Mouse (Mus musculus) forebrain, embryonic 10.5 days (tissue): ENCODE data around the gene Tbxas1. TPM values are rescaled to one million over a fixed set of nuclear protein-coding genes. Genes with fewer than 3 reads are reported as not detected.

Experiments
- DNase-seq: peaks from one replicate; pipeline ENCODE4 v3.0.0-alpha.2; 2017; ENCODE audit warnings: low spot score; ENCODE audit errors: extremely low spot score
- H3K27ac ChIP-seq: fragments of 300-500 bp; sonication (generic); 2 replicates; pipeline ENCODE4 v1.5.1; 2016; ENCODE audit warnings: mild to moderate bottlenecking
- H3K27me3 ChIP-seq: fragments of 300-500 bp; sonication (generic); 2 replicates; pipeline ENCODE4 v1.6.1; 2016; ENCODE audit warnings: mild to moderate bottlenecking; ENCODE audit not compliant: poor library complexity, severe bottlenecking
- H3K36me3 ChIP-seq: fragments of 300-500 bp; sonication (generic); replicated peaks from 2 replicates; pipeline ENCODE4 v1.6.1; 2016; ENCODE audit warnings: mild to moderate bottlenecking, moderate library complexity
- H3K4me1 ChIP-seq: fragments of 300-500 bp; sonication (generic); 2 replicates; pipeline ENCODE4 v1.6.1; 2016
- H3K4me3 ChIP-seq: fragments of 300-500 bp; sonication (generic); 2 replicates; pipeline ENCODE4 v1.5.1; 2016; ENCODE audit warnings: mild to moderate bottlenecking, moderate library complexity
- H3K9me3 ChIP-seq: fragments of 300-500 bp; sonication (generic); 2 replicates; pipeline ENCODE4 v1.6.1; 2016; ENCODE audit warnings: mild to moderate bottlenecking, moderate library complexity
- WGBS: fragments of 180-500 bp; shearing (Covaris S2); methylation state at CpG from one replicate; pipeline ENCODE4 v1.1.7; 2016; 5-methylcytosine and 5-hydroxymethylcytosine counted together
- polyA plus RNA-seq: library from polyadenylated mRNA; unstranded; fragments of >200 nt; fragmentation: Nextera tagmentation; extraction: Ambion mirVana; gene quantifications from 2 replicates; pipeline ENCODE4 v1.2.1, GENCODE M21; 2016

The Tbxas1 gene
- polyA plus RNA-seq, 1 experiment from 2014 or later: 0.98 TPM

GRCm38 (mm10) chr6:38866357-38866756 is 8.8 kb upstream of the Tbxas1 start:
- peaks cover 2% of the 10 kb centered on the region; the same call in 1 of the 2 replicates for H3K36me3 ChIP-seq
- H3K4me3 ChIP-seq: no peak overlapping the region
- no peaks in the 10 kb centered on the region for H3K9me3 ChIP-seq
- 75% methylated on average over 1 of the region's 1 CpGs for WGBS
- H3K4me1 ChIP-seq: peaks cover 79% of the 10 kb centered on the region
- no peaks in the 10 kb centered on the region for H3K27me3 ChIP-seq
- DNase-seq: no peak
- no peak overlapping the region for H3K27ac ChIP-seq

- Histone ChIP-seq H3K27ac (no peak overlapping the region), H3K4me3 (no peak overlapping the region), H3K36me3 (peaks cover 2% of the 10 kb centered on the region; the same call in 1 of the 2 replicates), H3K9me3 (no peaks in the 10 kb centered on the region), H3K4me1 (peaks cover 83% of the 10 kb centered on the region), H3K27me3 (no peaks in the 10 kb centered on the region)
- WGBS: 70% methylated on average over 2 of the region's 2 CpGs
- DNase-seq: no peak
Measured at GRCm38 (mm10) chr6:38866761-38867160, 8.4 kb upstream of the Tbxas1 start.

- no peak for DNase-seq
- Histone ChIP-seq H3K27ac (no peak overlapping the region), H3K27me3 (no peaks in the 10 kb centered on the region), H3K9me3 (no peaks in the 10 kb centered on the region), H3K36me3 (peaks cover 2% of the 10 kb centered on the region; the same call in 1 of the 2 replicates), H3K4me1 (peaks cover 88% of the 10 kb centered on the region), H3K4me3 (no peak overlapping the region)
- WGBS: 56% methylated on average over 1 of the region's 1 CpGs
Measured at GRCm38 (mm10) chr6:38867291-38867690, 7.9 kb upstream of the Tbxas1 start.

GRCm38 (mm10) chr6:38868974-38869373 is 6.2 kb upstream of the Tbxas1 start:
- H3K27ac ChIP-seq: no peak overlapping the region
- no peaks in the 10 kb centered on the region for H3K27me3 ChIP-seq
- no peak overlapping the region for H3K4me3 ChIP-seq
- no peak for DNase-seq
- H3K4me1 ChIP-seq: peaks cover 100% of the 10 kb centered on the region
- H3K9me3 ChIP-seq: no peaks in the 10 kb centered on the region
- WGBS: 93% methylated on average over 1 of the region's 1 CpGs
- H3K36me3 ChIP-seq: peaks cover 2% of the 10 kb centered on the region; the same call in 1 of the 2 replicates

GRCm38 (mm10) chr6:38870070-38870469 is 5.1 kb upstream of the Tbxas1 start:
- Histone ChIP-seq H3K4me3 (no peak overlapping the region), H3K4me1 (peaks cover 94% of the 10 kb centered on the region), H3K9me3 (no peaks in the 10 kb centered on the region), H3K27ac (peak overlapping the region; percentile 75), H3K36me3 (peaks cover 2% of the 10 kb centered on the region; the same call in 1 of the 2 replicates), H3K27me3 (no peaks in the 10 kb centered on the region)
- 10% methylated on average over 2 of the region's 2 CpGs for WGBS
- DNase-seq: no peak

GRCm38 (mm10) chr6:38871051-38871450 is 4.2 kb upstream of the Tbxas1 start:
- peak; percentile 38 for DNase-seq
- Histone ChIP-seq H3K4me3 (no peak overlapping the region; the same call in 1 of the 2 replicates), H3K27ac (peak overlapping the region; percentile 60)

GRCm38 (mm10) chr6:38873316-38873715 is 1.9 kb upstream of the Tbxas1 start:
- H3K27ac ChIP-seq: peak overlapping the region; percentile 100
- no peaks in the 10 kb centered on the region for H3K9me3 ChIP-seq
- no peak for DNase-seq
- peaks cover 2% of the 10 kb centered on the region; the same call in 1 of the 2 replicates for H3K36me3 ChIP-seq
- peaks cover 70% of the 10 kb centered on the region for H3K4me1 ChIP-seq
- peak overlapping the region; percentile 99 for H3K4me3 ChIP-seq
- H3K27me3 ChIP-seq: peaks cover 12% of the 10 kb centered on the region
- WGBS: 75% methylated on average over 1 of the region's 1 CpGs

More at GRCm38 (mm10) chr6:38871051-38871450, 4.2 kb upstream of the Tbxas1 start:
- H3K9me3 ChIP-seq: no peaks in the 10 kb centered on the region
- H3K27me3 ChIP-seq: no peaks in the 10 kb centered on the region
- WGBS: 11% methylated on average over 7 of the region's 7 CpGs
- H3K36me3 ChIP-seq: peaks cover 2% of the 10 kb centered on the region; the same call in 1 of the 2 replicates
- peaks cover 84% of the 10 kb centered on the region for H3K4me1 ChIP-seq

GRCm38 (mm10) chr6:38874035-38874434 is 1.2 kb upstream of the Tbxas1 start:
- H3K27ac ChIP-seq: peak overlapping the region; percentile 100
- peak; percentile 52 for DNase-seq
- peaks cover 63% of the 10 kb centered on the region for H3K4me1 ChIP-seq
- WGBS: 16% methylated on average over 8 of the region's 8 CpGs
- peak overlapping the region; percentile 99 for H3K4me3 ChIP-seq
- H3K9me3 ChIP-seq: no peaks in the 10 kb centered on the region
- H3K36me3 ChIP-seq: peaks cover 2% of the 10 kb centered on the region; the same call in 1 of the 2 replicates
- peaks cover 19% of the 10 kb centered on the region for H3K27me3 ChIP-seq

- WGBS: under 1% methylated on average over 23 of the region's 23 CpGs
- peak overlapping the region; percentile 100 for H3K27ac ChIP-seq
- no peaks in the 10 kb centered on the region for H3K9me3 ChIP-seq
- no peak for DNase-seq
- peak overlapping the region; percentile 99 for H3K4me3 ChIP-seq
- peaks cover 56% of the 10 kb centered on the region for H3K4me1 ChIP-seq
- H3K27me3 ChIP-seq: peaks cover 22% of the 10 kb centered on the region
- H3K36me3 ChIP-seq: peaks cover 2% of the 10 kb centered on the region; the same call in 1 of the 2 replicates
Measured at GRCm38 (mm10) chr6:38874565-38875257, 493 bp upstream of the Tbxas1 start.

GRCm38 (mm10) chr6:38876071-38876911 is 1.1 kb downstream of the Tbxas1 start, which contains the start of gene Hipk2:
Gene Hipk2 (minus strand): TSS chr6:38876165.
- Histone ChIP-seq H3K36me3 (no peaks in the 10 kb centered on the region), H3K4me3 (peak within 1 kb of the TSS; percentile 99), H3K4me1 (peaks cover 40% of the 10 kb centered on the region), H3K9me3 (no peaks in the 10 kb centered on the region), H3K27me3 (peaks cover 22% of the 10 kb centered on the region), H3K27ac (peak within 1 kb of the TSS; percentile 100)
- WGBS: under 1% methylated on average over 91 of the region's 108 CpGs
- peak; percentile 84 for DNase-seq

- H3K4me1 ChIP-seq: peaks cover 31% of the 10 kb centered on the region
- 90% methylated on average over 2 of the region's 2 CpGs for WGBS
- DNase-seq: no peak
- no peak overlapping the region for H3K27ac ChIP-seq
- H3K36me3 ChIP-seq: no peaks in the 10 kb centered on the region
- peaks cover 34% of the 10 kb centered on the region for H3K27me3 ChIP-seq
- no peaks in the 10 kb centered on the region for H3K9me3 ChIP-seq
- no peak overlapping the region for H3K4me3 ChIP-seq
Measured at GRCm38 (mm10) chr6:38877674-38878073, 2.5 kb downstream of the Tbxas1 start.

- WGBS: 71% methylated on average over 2 of the region's 2 CpGs
- H3K4me3 ChIP-seq: no peak overlapping the region
- peaks cover 40% of the 10 kb centered on the region for H3K27me3 ChIP-seq
- no peak overlapping the region for H3K27ac ChIP-seq
- DNase-seq: no peak
- no peaks in the 10 kb centered on the region for H3K9me3 ChIP-seq
- no peaks in the 10 kb centered on the region for H3K36me3 ChIP-seq
- peaks cover 22% of the 10 kb centered on the region for H3K4me1 ChIP-seq
Measured at GRCm38 (mm10) chr6:38881468-38881867, 6.3 kb downstream of the Tbxas1 start.
